Mouse (Mus musculus) bone marrow, adult 2 months (tissue): Measurements from ENCODE around the gene Zfp607a.

Source experiments
- CTCF ChIP-seq: fragments of 200-500 bp; IDR thresholded peaks from 2 replicates; pipeline ENCODE4 v1.5.1; 2011; ENCODE audit warnings: low read length, control low read depth; ENCODE audit not compliant: control insufficient read depth, insufficient read depth
- POLR2A ChIP-seq: fragments of 200-500 bp; IDR thresholded peaks from 2 replicates; pipeline ENCODE4 v1.6.1; 2011; ENCODE audit warnings: low read depth, mild to moderate bottlenecking, control low read depth, low read length, borderline replicate concordance; ENCODE audit not compliant: control insufficient read depth

- no peak for TF ChIP-seq CTCF
- 0 out of 2 replicates have a peak, but pooled peaks have one; percentile 16 for TF ChIP-seq POLR2A
Observed at GRCm38 (mm10) chr7:27860396-27861235, 3.3 kb downstream of the Zfp607a start.
